9 mouse cellular contexts compared by ENCODE assay signal in genomic region chr17:34349429-34349828, GRCm38 (mm10). TPM values are rescaled to one million over a fixed set of nuclear protein-coding genes. Genes with fewer than 3 reads are reported as not detected.
A peak's percentile ranks its signal among the peaks of the same experiment; 100 is the strongest.
DNase-seq lines count a peak whose midpoint lies in the region; ATAC-seq and TF ChIP-seq lines count a peak whose summit lies in the region.
"Had no signal": no experiment of that assay in that cellular context is flagged by ENCODE, and none has a peak within 500 bp of the region (broad histone marks: within the 10 kb centered on the region; RNA-seq: fewer than 3 reads in every experiment).

No protein-coding gene starts in this region.

- no peak overlapping the region for H3K4me3 ChIP-seq in neural tube, embryonic 15.5 days (replicated peaks)
- no peak overlapping the region for H3K4me3 ChIP-seq in liver, embryonic 14.5 days (ENCODE audit: insufficient read depth in 1 of 2, low read depth in 2 of 2, low read length in 2 of 2)

- peak; percentile 84 for DNase-seq in neural tube, embryonic 10.5 days (ENCODE audit: extremely low spot score, low spot score)
- DNase-seq in brain, adult 2 months (ENCODE audit: low read depth, low spot score): peak; percentile 85
- peak; percentile 85 for DNase-seq in kidney, postnatal 10 days
- peak; percentile 31 to 41 (median 36) for DNase-seq in liver, embryonic 14.5 days (ENCODE audit: low read depth in 3 of 3, low spot score in 3 of 3)
- DNase-seq in retina, postnatal 7 days (ENCODE audit: low read depth, low spot score): peak; percentile 70
- peak; percentile 92 for DNase-seq in thymus, postnatal 4 days

- WGBS in neural tube, embryonic 15.5 days: 3% methylated on average over 4 of the region's 4 CpGs
- 4% methylated on average over 4 of the region's 4 CpGs for whole genome bisulfite sequencing in liver, embryonic 14.5 days (ENCODE audit: insufficient replicate concordance)

- 0 out of 2 replicates have a peak, but pooled peaks cover 5% of the 10 kb centered on the region for H3K27me3 ChIP-seq in neural tube, embryonic 15.5 days (replicated peaks)
- H3K27me3 ChIP-seq in liver, embryonic 14.5 days (ENCODE audit: control insufficient read depth, insufficient read depth, low read length): no peaks in the 10 kb centered on the region

- no peaks in the 10 kb centered on the region for H3K4me1 ChIP-seq in neural tube, embryonic 15.5 days
- no peaks in the 10 kb centered on the region; a peak in 1 of 4 replicates for H3K4me1 ChIP-seq in liver, embryonic 14.5 days (replicated peaks; ENCODE audit: control insufficient read depth in 2 of 2, insufficient read depth in 2 of 2, low read length in 1 of 2)

- H3K27ac ChIP-seq in neural tube, embryonic 15.5 days (replicated peaks): no peak overlapping the region
- H3K27ac ChIP-seq in liver, embryonic 14.5 days: no peak overlapping the region

- H3K36me3 ChIP-seq in neural tube, embryonic 15.5 days: no peaks in the 10 kb centered on the region
- H3K36me3 ChIP-seq in liver, embryonic 14.5 days (replicated peaks; ENCODE audit: control insufficient read depth, insufficient read depth, low read depth): no peaks in the 10 kb centered on the region

- H3K4me2 ChIP-seq in neural tube, embryonic 15.5 days: no peak overlapping the region
- H3K4me2 ChIP-seq in liver, embryonic 14.5 days (ENCODE audit: low read depth): no peak overlapping the region

- H3K9ac ChIP-seq in neural tube, embryonic 15.5 days (replicated peaks): no peak overlapping the region
- no peak overlapping the region for H3K9ac ChIP-seq in liver, embryonic 14.5 days (replicated peaks)

- ATAC-seq in neural tube, embryonic 15.5 days (ENCODE audit: low FRiP score): no peak
- peak; percentile 67 for ATAC-seq in erythroid progenitor cell, adult 5-6 weeks (replicated peaks; ENCODE audit: low FRiP score, poor library complexity, severe bottlenecking)
- ATAC-seq in liver, embryonic 14.5 days (ENCODE audit: insufficient read depth): no peak

- TF ChIP-seq EP300 in liver, embryonic 14.5 days (IDR thresholded peaks at IDR 0.05; ENCODE audit: low read depth): no peak

- no peaks in the 10 kb centered on the region for H3K9me3 ChIP-seq in neural tube, embryonic 15.5 days (replicated peaks)
- H3K9me3 ChIP-seq in liver, embryonic 14.5 days (ENCODE audit: control insufficient read depth, low read length): no peaks in the 10 kb centered on the region

- TF ChIP-seq CTCF in liver, embryonic 14.5 days (IDR thresholded peaks at IDR 0.05; ENCODE audit: low read depth): peak; percentile 86

RNA-seq across cellular contexts. Expression of gene Btnl2, which starts 5.2 kb away (rescaled TPM):
- not detected in 2 replicates for polyA plus RNA-seq in neural tube, embryonic 15.5 days (2015; fragmentation: Nextera tagmentation; extraction: Ambion mirVana)
- not detected in 2 replicates for total RNA-seq in erythroid progenitor cell, adult 5-6 weeks (2015; ENCODE audit: low replicate concordance)
- total RNA-seq in erythroid progenitor cell, adult 5-6 weeks (2017; ENCODE audit: low replicate concordance): not detected in 2 replicates
- polyA plus RNA-seq in liver, embryonic 14.5 days (2012; rRNA removed): 0.01 and 0.03 TPM in 2 replicates
- not detected in 2 replicates for polyA plus RNA-seq in liver, embryonic 14.5 days (2014; fragmentation: Nextera tagmentation; extraction: Ambion mirVana)

RNA-seq across cellular contexts. Expression of gene H2-Eb2, which starts 24.0 kb away (rescaled TPM):
- 0.19 and 0.54 TPM in 2 replicates for polyA plus RNA-seq in neural tube, embryonic 15.5 days (2015; fragmentation: Nextera tagmentation; extraction: Ambion mirVana)
- total RNA-seq in erythroid progenitor cell, adult 5-6 weeks (2015; ENCODE audit: low replicate concordance): not detected in 2 replicates
- not detected in 2 replicates for total RNA-seq in erythroid progenitor cell, adult 5-6 weeks (2017; ENCODE audit: low replicate concordance)
- polyA plus RNA-seq in liver, embryonic 14.5 days (2012; rRNA removed): 0.01 TPM in 1 of 2 replicates, not detected in the other
- polyA plus RNA-seq in liver, embryonic 14.5 days (2014; fragmentation: Nextera tagmentation; extraction: Ambion mirVana): not detected in 2 replicates

RNA-seq across cellular contexts. Expression of gene Btnl1, which starts 27.5 kb away (rescaled TPM):
- polyA plus RNA-seq in neural tube, embryonic 15.5 days (2015; fragmentation: Nextera tagmentation; extraction: Ambion mirVana): not detected in 2 replicates
- not detected in 2 replicates for total RNA-seq in erythroid progenitor cell, adult 5-6 weeks (2015; ENCODE audit: low replicate concordance)
- not detected in 2 replicates for total RNA-seq in erythroid progenitor cell, adult 5-6 weeks (2017; ENCODE audit: low replicate concordance)
- polyA plus RNA-seq in liver, embryonic 14.5 days (2012; rRNA removed): not detected in 2 replicates
- not detected in 2 replicates for polyA plus RNA-seq in liver, embryonic 14.5 days (2014; fragmentation: Nextera tagmentation; extraction: Ambion mirVana)

RNA-seq across cellular contexts. Expression of gene H2-Eb1, which starts 43.8 kb away (rescaled TPM):
- 4.0 and 55.6 TPM in 2 replicates for polyA plus RNA-seq in neural tube, embryonic 15.5 days (2015; fragmentation: Nextera tagmentation; extraction: Ambion mirVana)
- total RNA-seq in erythroid progenitor cell, adult 5-6 weeks (2015; ENCODE audit: low replicate concordance): 7.2 and 8.4 TPM in 2 replicates
- total RNA-seq in erythroid progenitor cell, adult 5-6 weeks (2017; ENCODE audit: low replicate concordance): 28.5 and 80.5 TPM in 2 replicates
- 0.65 and 0.91 TPM in 2 replicates for polyA plus RNA-seq in liver, embryonic 14.5 days (2012; rRNA removed)
- polyA plus RNA-seq in liver, embryonic 14.5 days (2014; fragmentation: Nextera tagmentation; extraction: Ambion mirVana): 0.80 and 0.83 TPM in 2 replicates

RNA-seq across cellular contexts. Expression of gene BC051142, which starts 49.2 kb away (rescaled TPM):
- 5.1 and 5.5 TPM in 2 replicates for polyA plus RNA-seq in neural tube, embryonic 15.5 days (2015; fragmentation: Nextera tagmentation; extraction: Ambion mirVana)
- total RNA-seq in erythroid progenitor cell, adult 5-6 weeks (2015; ENCODE audit: low replicate concordance): not detected in 2 replicates
- total RNA-seq in erythroid progenitor cell, adult 5-6 weeks (2017; ENCODE audit: low replicate concordance): not detected in 2 replicates
- 0.03 and 0.17 TPM in 2 replicates for polyA plus RNA-seq in liver, embryonic 14.5 days (2012; rRNA removed)
- 0.08 and 0.66 TPM in 2 replicates for polyA plus RNA-seq in liver, embryonic 14.5 days (2014; fragmentation: Nextera tagmentation; extraction: Ambion mirVana)
- polyA plus RNA-seq: heart, embryonic 16.5 days had no signal

Comparison
In these comparisons a context has a peak if more than half of its experiments do, and no peak if none do; other contexts are left out.
1. DNase-seq: peak in every context shown above with its lines; median percentile 92 in thymus, postnatal 4 days; 85 in brain, adult 2 months; 85 in kidney, postnatal 10 days; 84 in neural tube, embryonic 10.5 days; 70 in retina, postnatal 7 days; 36 in liver, embryonic 14.5 days.